Mouse (Mus musculus): ENCODE data around the gene Gm20388. TPM values are rescaled to one million over a fixed set of nuclear protein-coding genes. Genes with fewer than 3 reads are reported as not detected.

The Gm20388 gene
- polyA plus RNA-seq, 1 experiment = 28.1 TPM

- peak; percentile 47 for TF ChIP-seq CTCF (IDR thresholded peaks at IDR 0.05; ENCODE audit: low read depth, low read length)
- TF ChIP-seq EP300 (IDR thresholded peaks at IDR 0.05; ENCODE audit: insufficient read depth, low read depth, low read length) = no peak
- Histone ChIP-seq H3K27ac (ENCODE audit: insufficient read depth, low read length) (no peak overlapping the region), H3K9me3 (replicated peaks; ENCODE audit: control insufficient read depth, insufficient read depth, low read length, poor library complexity, severe bottlenecking) (no peaks in the 10 kb centered on the region), H3K4me1 (ENCODE audit: control insufficient read depth, insufficient read depth, low read length) (no peaks in the 10 kb centered on the region), H3K36me3 (ENCODE audit: control insufficient read depth, insufficient read depth, low read length, poor library complexity, severe bottlenecking) (peaks cover 11% of the 10 kb centered on the region; the same call in 1 of the 2 replicates), H3K4me3 (ENCODE audit: low read depth, low read length) (no peak overlapping the region), H3K27me3 (ENCODE audit: control insufficient read depth, insufficient read depth, low read length, poor library complexity, severe bottlenecking) (no peaks in the 10 kb centered on the region), H3K9ac (ENCODE audit: low read depth, poor library complexity, severe bottlenecking) (no peak overlapping the region)
Observed at GRCm38 (mm10) chr8:123231742-123232141, 3321.1 kb downstream of the Gm20388 start.

DNA sequence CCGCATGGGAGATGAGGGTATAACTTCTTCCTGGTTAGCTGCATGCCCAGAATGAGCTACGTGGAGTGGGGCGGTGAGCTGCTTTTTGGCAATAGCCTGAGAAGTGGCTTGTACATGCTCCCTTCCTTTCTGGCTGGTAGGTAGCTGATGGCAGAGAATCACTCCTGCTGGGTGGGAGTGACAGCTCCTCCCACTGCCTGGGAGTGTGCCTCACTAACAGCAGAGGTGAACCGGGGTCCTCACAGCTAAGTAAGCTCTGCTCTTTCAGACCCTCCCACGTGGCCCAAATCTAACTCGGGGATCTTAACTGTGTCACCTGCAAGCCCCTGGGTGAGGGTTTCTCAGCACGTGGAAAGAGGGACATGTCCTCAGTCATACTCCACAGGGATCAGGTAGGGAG lies 3321.9 kb downstream of the Gm20388 start:
- Histone ChIP-seq H3K27me3 (ENCODE audit: control insufficient read depth, insufficient read depth, low read length, poor library complexity, severe bottlenecking) (no peaks in the 10 kb centered on the region), H3K9ac (ENCODE audit: low read depth, poor library complexity, severe bottlenecking) (no peak overlapping the region), H3K9me3 (replicated peaks; ENCODE audit: control insufficient read depth, insufficient read depth, low read length, poor library complexity, severe bottlenecking) (no peaks in the 10 kb centered on the region), H3K4me3 (ENCODE audit: low read depth, low read length) (no peak overlapping the region), H3K36me3 (ENCODE audit: control insufficient read depth, insufficient read depth, low read length, poor library complexity, severe bottlenecking) (peaks cover 4% of the 10 kb centered on the region; the same call in 1 of the 2 replicates), H3K27ac (ENCODE audit: insufficient read depth, low read length) (no peak overlapping the region), H3K4me1 (ENCODE audit: control insufficient read depth, insufficient read depth, low read length) (no peaks in the 10 kb centered on the region)
- TF ChIP-seq EP300 (IDR thresholded peaks at IDR 0.05; ENCODE audit: insufficient read depth, low read depth, low read length) = no peak
- no peak for TF ChIP-seq POLR2A (IDR thresholded peaks at IDR 0.05; ENCODE audit: insufficient read depth, low read length)
- no peak for TF ChIP-seq CTCF (IDR thresholded peaks at IDR 0.05; ENCODE audit: low read depth, low read length)

DNA sequence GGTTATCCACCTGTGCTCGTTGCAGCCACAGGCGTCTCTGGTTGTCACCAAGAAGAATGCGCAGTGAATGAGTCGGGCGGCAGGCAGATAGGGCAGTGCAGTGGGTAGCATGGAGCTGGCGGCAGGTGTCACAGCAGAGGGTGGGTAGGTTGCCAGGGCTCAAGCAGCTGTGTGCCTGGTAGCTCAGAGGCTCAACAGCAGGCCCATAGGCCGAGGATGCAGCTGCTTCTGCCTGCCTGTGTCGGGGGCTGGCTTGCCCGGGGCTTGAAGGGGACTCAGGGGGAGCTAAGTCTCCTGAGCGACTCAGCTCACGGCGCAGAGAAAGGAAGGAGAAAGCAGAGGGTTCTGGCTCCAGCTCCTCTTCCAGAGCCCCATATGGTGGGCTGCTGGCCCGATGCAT lies 3322.7 kb downstream of the Gm20388 start:
- TF ChIP-seq POLR2A (IDR thresholded peaks at IDR 0.05; ENCODE audit: insufficient read depth, low read length) (no peak), EP300 (IDR thresholded peaks at IDR 0.05; ENCODE audit: insufficient read depth, low read depth, low read length) (no peak)
- no peak overlapping the region for H3K27ac ChIP-seq (ENCODE audit: insufficient read depth, low read length)
- H3K4me3 ChIP-seq (ENCODE audit: low read depth, low read length) = no peak overlapping the region
- no peaks in the 10 kb centered on the region for H3K9me3 ChIP-seq (replicated peaks; ENCODE audit: control insufficient read depth, insufficient read depth, low read length, poor library complexity, severe bottlenecking)
- no peaks in the 10 kb centered on the region for H3K27me3 ChIP-seq (ENCODE audit: control insufficient read depth, insufficient read depth, low read length, poor library complexity, severe bottlenecking)
- H3K36me3 ChIP-seq (ENCODE audit: control insufficient read depth, insufficient read depth, low read length, poor library complexity, severe bottlenecking) = no peaks in the 10 kb centered on the region
- H3K4me1 ChIP-seq (ENCODE audit: control insufficient read depth, insufficient read depth, low read length) = no peaks in the 10 kb centered on the region
- H3K9ac ChIP-seq (ENCODE audit: low read depth, poor library complexity, severe bottlenecking) = no peak overlapping the region

DNA sequence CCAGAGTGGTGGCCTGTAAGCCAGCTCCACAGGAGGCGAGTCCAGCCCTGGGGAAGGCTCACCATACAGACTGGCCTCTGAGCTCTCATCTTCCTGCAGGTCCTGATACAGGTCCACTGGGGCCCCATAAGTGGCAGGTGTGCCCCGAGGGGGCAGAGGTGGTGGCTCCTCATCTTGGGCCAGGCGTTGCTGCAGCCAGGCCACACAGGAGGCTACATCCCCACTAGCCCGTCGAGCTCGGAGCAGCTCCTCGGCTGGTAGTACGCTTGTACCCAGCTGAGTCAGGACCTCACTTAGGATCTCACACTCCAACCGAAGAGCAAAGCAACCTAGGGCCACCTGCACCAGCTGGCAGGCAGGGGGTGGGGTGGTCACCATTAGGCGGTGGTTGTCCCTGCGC lies 3323.1 kb downstream of the Gm20388 start:
- Histone ChIP-seq H3K27ac (ENCODE audit: insufficient read depth, low read length) (no peak overlapping the region), H3K4me3 (ENCODE audit: low read depth, low read length) (no peak overlapping the region), H3K9ac (ENCODE audit: low read depth, poor library complexity, severe bottlenecking) (no peak overlapping the region), H3K36me3 (ENCODE audit: control insufficient read depth, insufficient read depth, low read length, poor library complexity, severe bottlenecking) (no peaks in the 10 kb centered on the region), H3K27me3 (ENCODE audit: control insufficient read depth, insufficient read depth, low read length, poor library complexity, severe bottlenecking) (no peaks in the 10 kb centered on the region), H3K4me1 (ENCODE audit: control insufficient read depth, insufficient read depth, low read length) (no peaks in the 10 kb centered on the region), H3K9me3 (replicated peaks; ENCODE audit: control insufficient read depth, insufficient read depth, low read length, poor library complexity, severe bottlenecking) (no peaks in the 10 kb centered on the region)
- TF ChIP-seq CTCF (IDR thresholded peaks at IDR 0.05; ENCODE audit: low read depth, low read length) (no peak), POLR2A (IDR thresholded peaks at IDR 0.05; ENCODE audit: insufficient read depth, low read length) (no peak), EP300 (IDR thresholded peaks at IDR 0.05; ENCODE audit: insufficient read depth, low read depth, low read length) (no peak)

- Histone ChIP-seq H3K9me3 (replicated peaks; ENCODE audit: control insufficient read depth, insufficient read depth, low read length, poor library complexity, severe bottlenecking) (no peaks in the 10 kb centered on the region), H3K27ac (ENCODE audit: insufficient read depth, low read length) (no peak overlapping the region), H3K9ac (ENCODE audit: low read depth, poor library complexity, severe bottlenecking) (peak overlapping the region; percentile 16; the same call in 1 of the 2 replicates), H3K27me3 (ENCODE audit: control insufficient read depth, insufficient read depth, low read length, poor library complexity, severe bottlenecking) (no peaks in the 10 kb centered on the region), H3K4me3 (ENCODE audit: low read depth, low read length) (peak overlapping the region; percentile 61; the same call in 1 of the 2 replicates), H3K36me3 (ENCODE audit: control insufficient read depth, insufficient read depth, low read length, poor library complexity, severe bottlenecking) (no peaks in the 10 kb centered on the region), H3K4me1 (ENCODE audit: control insufficient read depth, insufficient read depth, low read length) (no peaks in the 10 kb centered on the region)
- TF ChIP-seq CTCF (IDR thresholded peaks at IDR 0.05; ENCODE audit: low read depth, low read length) = no peak
- TF ChIP-seq POLR2A (IDR thresholded peaks at IDR 0.05; ENCODE audit: insufficient read depth, low read length) = no peak
- TF ChIP-seq EP300 (IDR thresholded peaks at IDR 0.05; ENCODE audit: insufficient read depth, low read depth, low read length) = no peak
Observed at GRCm38 (mm10) chr8:123234918-123235519, 3324.4 kb downstream of the Gm20388 start.

DNA sequence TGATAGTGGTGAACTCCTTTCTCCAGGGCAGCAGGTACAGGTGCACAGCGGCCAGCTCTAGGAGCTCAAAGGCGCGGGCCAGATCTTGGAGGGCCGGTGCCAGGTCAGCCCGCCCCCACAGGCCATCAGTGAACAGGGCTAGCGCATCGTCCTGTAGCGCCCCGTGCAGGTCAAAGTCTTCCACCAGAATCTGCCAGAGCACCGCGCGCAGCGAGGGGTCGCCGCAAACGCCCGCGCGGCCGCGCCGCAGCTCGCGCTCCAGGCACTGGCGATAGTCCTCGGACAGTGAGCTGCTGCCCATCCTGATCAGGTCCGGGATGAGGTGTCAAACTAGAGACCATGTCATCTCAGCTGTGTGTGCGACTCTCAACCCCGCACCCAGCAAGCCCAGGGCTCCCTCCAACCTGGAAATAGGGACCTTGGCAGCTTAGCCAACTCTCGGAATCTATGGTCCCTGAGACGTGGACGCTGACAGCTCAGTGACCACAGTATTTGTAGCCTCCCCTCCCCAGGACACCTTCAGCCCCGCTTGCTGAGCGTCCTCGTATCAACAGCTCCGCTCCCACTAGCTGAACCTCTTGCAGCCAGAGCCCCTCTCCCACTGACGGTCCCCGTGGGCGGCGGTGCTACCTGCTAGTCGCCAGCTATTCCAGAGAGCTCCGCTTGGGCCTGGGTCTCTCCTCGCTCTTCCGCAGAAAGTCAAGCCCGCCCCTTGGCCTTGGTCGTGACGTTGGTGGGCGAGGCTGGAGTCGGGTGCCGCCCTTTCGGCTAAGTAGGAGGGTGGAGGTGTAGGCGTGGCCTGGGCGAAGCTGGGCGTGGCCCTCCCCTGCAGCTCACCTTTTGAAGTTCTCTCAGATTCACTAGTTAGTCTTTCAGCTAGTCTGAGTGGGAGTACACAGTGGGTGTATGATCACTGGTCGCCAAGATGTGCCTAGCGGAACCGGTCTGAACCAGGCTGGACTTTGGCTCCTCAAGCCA lies 3325.2 kb downstream of the Gm20388 start, which contains the start of gene Spata2l:
Gene Spata2l (minus strand): TSS at position 714 of the 978 bp plus-strand sequence.
- Histone ChIP-seq H3K9me3 (replicated peaks; ENCODE audit: control insufficient read depth, insufficient read depth, low read length, poor library complexity, severe bottlenecking) (no peaks in the 10 kb centered on the region), H3K4me3 (ENCODE audit: low read depth, low read length) (peak within 1 kb of the TSS; percentile 61), H3K9ac (ENCODE audit: low read depth, poor library complexity, severe bottlenecking) (peak within 1 kb of the TSS; percentile 16; the same call in 1 of the 2 replicates), H3K27me3 (ENCODE audit: control insufficient read depth, insufficient read depth, low read length, poor library complexity, severe bottlenecking) (no peaks in the 10 kb centered on the region), H3K36me3 (ENCODE audit: control insufficient read depth, insufficient read depth, low read length, poor library complexity, severe bottlenecking) (no peaks in the 10 kb centered on the region), H3K4me1 (ENCODE audit: control insufficient read depth, insufficient read depth, low read length) (no peaks in the 10 kb centered on the region), H3K27ac (ENCODE audit: insufficient read depth, low read length) (no peak within 1 kb of the TSS)
- TF ChIP-seq CTCF (IDR thresholded peaks at IDR 0.05; ENCODE audit: low read depth, low read length) (peak; percentile 22), POLR2A (IDR thresholded peaks at IDR 0.05; ENCODE audit: insufficient read depth, low read length) (no peak), EP300 (IDR thresholded peaks at IDR 0.05; ENCODE audit: insufficient read depth, low read depth, low read length) (no peak)

Data from ES-Bruce4 (cell line).